Mouse (Mus musculus): ENCODE measurements at regions not wholly inside any gene's neighbourhood (a gene's known extent, or its start where the extent isn't known, plus 50 kb on each side); places are given as distances from the start of the nearest gene placed in this dataset.
A peak's percentile ranks its signal among the peaks of the same experiment; 100 is the strongest.

DNA sequence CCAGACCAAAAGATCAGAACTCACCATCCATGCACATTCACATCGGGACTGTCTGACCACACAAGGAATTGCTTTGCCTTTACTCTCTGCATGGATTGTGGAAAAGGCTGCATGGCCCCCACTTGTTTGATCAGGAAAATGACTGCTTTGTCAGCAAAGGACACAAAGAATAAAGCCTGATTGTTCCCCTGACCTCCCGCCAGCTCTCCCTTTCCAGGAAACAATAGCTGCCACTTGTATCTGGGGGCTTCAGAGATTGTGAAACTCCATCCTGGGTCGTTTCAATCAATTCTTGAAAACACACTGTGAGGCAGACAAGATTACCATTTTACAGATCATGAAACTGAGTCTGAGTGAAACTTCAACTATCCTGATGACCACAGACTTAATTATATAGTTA, 70.7 kb downstream of the Zic3 start:
- DNase-seq (ENCODE audit: low spot score in 2 of 2), result no peak

DNA sequence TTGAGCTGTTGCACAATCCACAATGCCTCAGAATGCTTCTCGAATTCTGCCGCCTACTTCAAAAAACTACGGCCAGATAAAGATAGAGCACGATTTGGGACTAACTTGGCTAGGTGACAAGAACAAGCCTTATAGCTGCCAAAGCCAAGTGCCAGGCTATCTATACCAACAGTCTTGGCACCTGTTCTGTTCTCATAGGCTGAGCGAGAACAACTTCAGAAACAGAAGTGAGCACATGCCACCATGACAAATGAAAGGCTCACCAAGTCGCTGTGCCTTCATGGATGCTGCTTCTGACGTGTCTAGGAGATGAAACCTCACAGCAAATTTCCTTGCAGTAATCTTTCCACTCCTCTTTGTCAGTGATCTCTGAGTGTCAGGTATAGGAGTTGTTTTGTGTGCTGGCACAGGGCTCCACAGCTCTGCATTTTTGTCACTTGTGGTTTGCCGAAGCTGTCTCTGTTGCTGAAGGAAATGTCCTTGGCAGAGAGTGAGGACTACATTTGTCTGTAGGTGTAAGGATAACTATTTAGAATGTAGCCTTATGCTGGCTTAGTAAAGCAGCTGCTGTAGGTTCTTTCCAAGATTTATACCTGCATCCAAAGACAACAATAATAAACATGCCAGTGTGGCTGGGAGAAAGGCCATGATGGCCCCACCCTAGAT, 95.4 kb downstream of the Zic3 start:
- no peak for DNase-seq (ENCODE audit: low spot score in 2 of 2)

DNA sequence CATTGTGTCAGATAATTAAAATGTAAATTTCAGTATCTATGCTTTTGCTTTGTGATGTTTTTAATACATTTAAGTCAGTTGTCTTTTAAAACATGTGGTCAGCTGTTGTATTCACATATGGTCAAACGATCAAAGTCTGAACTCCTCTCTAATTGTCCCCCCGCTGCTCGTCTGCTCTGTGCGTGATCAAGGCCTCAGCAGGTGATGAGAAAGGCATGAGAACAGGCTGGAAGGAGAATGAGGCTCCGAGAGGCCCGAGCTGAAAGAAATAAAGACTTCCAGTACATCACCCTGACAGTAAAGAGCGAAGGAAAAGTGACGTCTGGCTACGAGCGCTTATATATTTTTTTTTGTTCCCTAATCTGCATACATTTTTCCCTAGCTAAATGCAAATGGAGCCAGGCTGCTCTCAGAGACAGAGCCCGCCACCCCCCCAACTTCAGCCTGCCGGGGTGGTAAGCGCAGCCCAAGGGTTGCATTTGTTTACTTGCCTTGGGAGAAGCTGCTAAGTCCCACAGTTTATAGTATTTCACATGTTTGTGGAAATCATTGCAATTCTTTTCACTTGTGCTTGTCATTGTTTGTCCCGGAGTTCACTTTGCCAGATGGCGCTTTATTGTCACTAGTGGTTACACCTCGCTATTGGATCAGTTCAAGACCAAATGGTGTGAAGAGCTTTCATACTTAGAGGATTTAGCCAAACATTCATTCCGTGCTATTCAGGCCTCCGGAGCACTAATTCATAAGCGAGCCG, 133.0 kb downstream of the Zic3 start:
- peak in 1 of 2 experiments; percentile 11 for DNase-seq (ENCODE audit: low spot score in 2 of 2)

DNA sequence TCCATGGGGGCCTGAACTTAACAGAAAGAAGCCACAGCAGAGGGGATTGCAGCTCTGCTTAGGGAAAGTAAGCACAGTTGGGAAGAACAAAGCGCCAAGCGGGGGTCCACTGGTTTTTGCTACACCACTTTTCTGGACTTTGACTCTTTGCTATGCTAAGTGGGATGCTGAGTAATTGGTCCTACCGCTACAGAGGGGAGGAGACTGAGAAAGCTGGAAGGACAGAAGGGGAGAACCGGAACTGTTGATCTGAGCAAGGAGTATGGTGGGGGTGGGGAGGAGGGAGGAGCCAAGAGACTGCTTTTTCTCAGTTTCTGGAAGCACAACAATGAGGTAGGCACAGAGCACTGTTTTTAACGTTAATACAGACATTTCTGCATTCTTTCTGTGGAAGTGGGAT, 134.9 kb downstream of the Zic3 start:
- DNase-seq (ENCODE audit: low spot score in 2 of 2), result no peak

DNA sequence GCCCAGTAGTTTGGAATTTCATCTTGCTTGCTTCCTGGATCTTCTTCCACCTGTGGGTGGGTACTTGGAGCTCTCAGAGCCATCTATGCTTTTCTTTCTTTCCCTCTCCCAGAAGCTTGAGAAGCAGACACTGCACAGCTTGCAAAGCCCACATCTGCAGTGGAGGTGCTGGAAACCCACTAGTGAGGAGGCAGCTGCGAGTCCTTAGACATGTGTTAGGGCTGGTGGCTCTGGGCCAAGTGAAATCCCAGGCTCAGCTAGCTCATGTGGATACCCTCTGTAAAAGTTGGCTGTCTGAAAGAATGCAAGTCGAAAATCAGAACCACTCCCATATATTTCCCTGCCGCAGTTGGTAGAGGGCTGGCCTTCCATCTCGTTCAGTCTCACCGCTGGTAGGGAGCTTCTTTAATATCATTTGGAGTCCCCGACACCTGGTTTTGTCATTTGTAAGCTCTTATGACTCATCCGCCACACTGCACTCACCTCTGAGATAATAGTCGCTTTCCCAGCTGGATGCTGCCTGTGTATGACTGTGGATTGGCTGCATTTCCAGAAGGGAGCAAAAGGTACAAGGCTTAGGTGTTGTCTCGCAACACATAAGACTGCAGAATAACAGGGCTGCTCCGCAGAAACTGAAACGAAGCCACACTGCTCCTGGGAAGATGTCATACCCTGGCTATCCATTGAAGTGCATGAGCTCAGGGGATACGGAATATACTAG, 143.8 kb downstream of the Zic3 start:
- no peak for DNase-seq (ENCODE audit: low spot score in 2 of 2)

DNA sequence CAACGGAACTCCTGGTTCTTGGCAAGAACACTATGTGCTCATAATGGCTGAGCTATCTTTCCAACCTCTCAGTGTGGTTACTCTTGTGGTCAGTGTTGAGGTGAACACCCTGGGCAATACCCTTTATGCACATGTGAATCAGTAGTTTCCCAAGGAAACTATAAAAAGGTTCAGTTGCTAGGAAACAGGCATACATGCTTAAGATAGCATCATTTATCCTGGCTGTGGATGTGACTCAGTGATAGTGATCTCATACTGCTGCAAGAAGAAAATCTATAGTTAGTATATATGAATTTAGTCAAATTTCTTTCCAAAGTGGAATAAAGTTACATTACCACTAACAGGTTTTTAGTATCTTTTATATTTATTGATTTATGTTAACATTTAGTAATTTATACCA, 151.8 kb downstream of the Zic3 start:
- no peak for DNase-seq (ENCODE audit: low spot score in 2 of 2)

Data from cerebellum, postnatal 4 days (tissue).